Mouse (Mus musculus) right cerebral cortex, postnatal 25 days (tissue): Measurements from ENCODE around the gene Stradb.
"Not testable (repeated sequence)": the region's sequence is repeated elsewhere in the genome, so short reads cannot be mapped to it uniquely, and the experiment has no call there.

Source experiments
- DNase-seq: peaks from one replicate; pipeline ENCODE4 v3.0.0; 2022

Stradb gene

GRCm38 (mm10) chr1:58973366-58974221, at the start of gene Stradb, which contains the start of gene Trak2:
TSS of gene Stradb (plus strand) at chr1:58973522.
TSS of gene Trak2 (minus strand) at chr1:58973430.
- DNase-seq: peak; percentile 95

- no peak for DNase-seq
Observed at GRCm38 (mm10) chr1:58926664-58927063, 46.7 kb upstream of the Stradb start.

DNA sequence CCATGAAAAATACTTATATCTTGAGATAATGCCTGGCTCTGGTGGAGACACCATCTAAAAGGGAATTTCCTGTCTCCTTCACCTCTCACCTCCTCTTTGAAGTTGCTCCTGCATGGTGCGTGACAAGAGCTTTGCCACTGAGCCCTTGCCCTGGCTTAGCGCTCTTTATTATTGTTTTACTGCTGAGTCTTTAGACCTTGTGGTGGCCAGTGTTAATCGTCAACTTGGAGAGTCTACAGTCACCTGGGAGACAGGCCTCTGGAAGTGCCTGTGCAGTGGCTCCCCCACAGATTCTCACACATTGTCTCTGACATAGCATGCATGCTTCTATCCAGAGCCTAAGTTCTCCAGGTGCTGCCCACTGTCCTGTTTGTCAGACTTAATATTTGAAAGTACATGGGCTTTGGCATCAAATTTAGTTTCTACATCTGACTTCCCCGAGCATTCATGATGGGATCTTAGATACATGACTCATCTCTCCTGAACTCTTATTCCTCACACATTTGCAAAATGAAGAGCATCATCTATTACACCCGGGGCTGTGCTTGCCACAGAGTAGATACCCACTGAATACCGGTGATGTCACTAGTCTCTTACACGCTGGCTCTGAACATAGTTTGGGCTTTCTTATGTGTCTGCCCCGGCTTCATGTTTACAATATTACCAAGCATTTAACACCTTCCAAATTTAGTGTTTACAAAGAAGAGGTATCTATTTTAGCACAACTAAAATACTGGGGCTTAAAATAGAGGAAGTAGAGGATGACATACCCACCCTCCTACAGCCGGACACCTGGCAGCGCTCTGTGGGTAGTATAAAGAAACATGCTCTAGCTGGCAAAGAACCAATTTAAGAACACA, 36.3 kb upstream of the Stradb start:
- no peak for DNase-seq

- no peak for DNase-seq
Observed at GRCm38 (mm10) chr1:58937606-58938099, 35.7 kb upstream of the Stradb start.

DNA sequence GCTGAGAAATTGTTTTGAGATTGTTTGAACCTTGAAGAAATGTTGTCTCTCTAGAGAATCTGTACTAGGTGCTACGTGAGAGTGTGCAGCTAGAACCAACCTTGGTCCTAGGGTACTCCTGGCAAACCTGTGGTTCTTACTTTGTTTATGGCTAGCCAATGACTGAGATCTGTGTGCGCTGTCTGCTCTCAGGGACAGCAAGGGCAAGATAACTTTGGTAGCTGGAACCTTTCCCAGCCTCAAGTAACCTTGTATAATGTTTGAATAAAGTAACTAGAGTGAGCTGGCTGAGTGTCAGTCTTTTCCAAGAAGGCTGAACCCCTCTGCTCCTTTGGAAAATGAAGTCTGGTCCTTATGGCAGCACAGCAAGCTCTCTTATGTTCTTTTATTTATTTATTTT, 27.8 kb upstream of the Stradb start:
- DNase-seq: no peak

GRCm38 (mm10) chr1:58945960-58946670, 27.2 kb upstream of the Stradb start:
- no peak for DNase-seq

- no peak for DNase-seq
Observed at GRCm38 (mm10) chr1:58946718-58947117, 26.6 kb upstream of the Stradb start.

- no peak for DNase-seq
Observed at GRCm38 (mm10) chr1:58949561-58950106, 23.7 kb upstream of the Stradb start.

GRCm38 (mm10) chr1:58950899-58951648, 22.2 kb upstream of the Stradb start:
- no peak for DNase-seq

- DNase-seq: no peak
Observed at GRCm38 (mm10) chr1:58951841-58952240, 21.5 kb upstream of the Stradb start.

DNA sequence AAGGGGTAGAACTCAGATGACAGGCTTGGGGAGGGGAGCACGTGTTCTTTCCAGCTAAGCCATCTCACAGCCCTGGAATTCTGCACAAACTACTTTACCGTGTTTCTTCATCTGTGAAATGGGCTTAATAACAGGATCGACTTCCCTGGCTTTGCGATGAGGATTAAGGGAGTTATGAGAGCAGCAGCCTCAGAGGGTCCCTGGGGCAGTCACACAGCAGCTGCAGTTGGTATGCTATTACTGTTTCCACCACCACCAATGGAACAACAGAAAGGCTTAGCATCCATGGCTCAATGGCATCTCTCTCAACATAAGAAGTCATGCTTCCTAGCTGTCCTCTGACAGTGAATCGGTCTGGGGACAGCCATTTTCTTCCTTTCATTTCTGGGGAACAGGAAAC, 20.8 kb upstream of the Stradb start:
- DNase-seq: no peak

DNA sequence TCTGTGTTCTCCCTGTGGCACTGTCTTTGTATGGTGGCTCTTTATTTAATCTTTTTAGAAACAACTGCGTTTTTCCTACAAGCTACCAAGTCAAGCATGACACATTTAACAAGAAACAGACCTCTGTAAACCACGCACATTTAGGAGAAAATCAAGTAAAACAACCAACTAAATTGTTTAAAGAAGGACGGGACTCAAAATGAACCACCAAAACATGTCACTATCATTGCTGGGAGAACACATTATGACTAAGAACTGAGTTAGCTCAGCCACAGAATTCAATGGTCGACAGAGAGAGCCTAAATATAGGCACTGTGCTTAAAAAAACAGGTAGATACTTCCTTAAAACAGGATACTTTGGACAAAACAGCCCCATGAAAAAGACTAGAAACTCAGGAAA, 20.3 kb upstream of the Stradb start:
- no peak for DNase-seq

- no peak for DNase-seq
Observed at GRCm38 (mm10) chr1:58953686-58954434, 19.5 kb upstream of the Stradb start.

DNA sequence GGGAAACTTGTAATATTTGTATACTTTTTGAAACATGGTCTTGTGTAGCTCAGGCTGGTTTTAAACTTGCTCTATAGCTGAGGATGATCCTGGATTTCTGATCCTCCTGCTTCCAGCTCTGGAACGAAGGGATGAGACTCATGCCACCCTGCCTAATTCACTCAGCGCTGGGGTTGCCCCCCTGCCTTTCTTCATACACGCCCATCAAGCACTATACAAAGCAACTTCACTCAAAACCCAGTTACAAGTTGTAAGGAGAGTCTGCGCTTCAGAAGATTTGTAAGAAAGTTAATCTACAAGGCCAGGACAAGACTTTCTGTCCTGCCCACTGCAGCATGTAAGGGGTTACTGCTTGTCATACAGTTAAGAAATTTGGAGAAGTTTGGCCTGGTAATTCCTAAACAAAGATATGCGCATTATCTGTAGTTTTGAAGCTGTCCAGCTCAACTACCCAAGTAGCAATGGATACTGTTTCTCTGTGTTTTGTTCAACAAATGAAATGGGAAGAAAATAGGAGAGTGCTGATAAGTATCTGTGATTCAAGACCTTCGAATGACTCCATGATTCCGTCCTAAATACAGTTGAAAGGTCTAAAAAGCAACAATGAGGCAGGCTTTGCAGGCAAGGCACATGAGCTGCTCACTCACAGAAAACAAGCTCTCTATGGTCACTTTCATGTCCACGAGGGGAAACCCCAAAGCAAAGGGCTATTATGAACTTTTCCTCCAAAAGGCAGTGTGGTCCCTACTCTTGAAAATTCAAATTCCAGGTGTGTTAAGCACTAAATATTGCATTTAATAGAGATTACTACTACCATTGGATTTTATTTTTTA, 18.5 kb upstream of the Stradb start:
- DNase-seq: no peak

DNA sequence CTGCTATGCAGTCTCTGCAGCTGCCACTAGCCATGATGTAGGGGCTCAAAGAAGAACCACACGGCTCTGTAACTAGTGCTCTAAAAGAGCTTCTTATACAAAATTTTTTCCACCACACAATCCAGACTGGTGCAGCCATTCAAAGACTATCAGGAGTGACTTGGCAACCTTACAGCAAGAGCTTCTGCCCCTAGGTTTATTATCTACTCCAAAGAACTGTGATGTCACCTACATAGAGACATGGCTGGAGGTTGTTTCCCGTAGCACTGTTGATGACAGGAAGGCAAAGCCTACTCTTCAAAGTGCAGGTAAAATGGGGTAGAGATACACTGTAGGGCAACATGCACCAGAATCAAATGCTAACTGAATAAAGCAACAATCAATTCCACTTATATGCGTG, 17.6 kb upstream of the Stradb start:
- DNase-seq: no peak

DNA sequence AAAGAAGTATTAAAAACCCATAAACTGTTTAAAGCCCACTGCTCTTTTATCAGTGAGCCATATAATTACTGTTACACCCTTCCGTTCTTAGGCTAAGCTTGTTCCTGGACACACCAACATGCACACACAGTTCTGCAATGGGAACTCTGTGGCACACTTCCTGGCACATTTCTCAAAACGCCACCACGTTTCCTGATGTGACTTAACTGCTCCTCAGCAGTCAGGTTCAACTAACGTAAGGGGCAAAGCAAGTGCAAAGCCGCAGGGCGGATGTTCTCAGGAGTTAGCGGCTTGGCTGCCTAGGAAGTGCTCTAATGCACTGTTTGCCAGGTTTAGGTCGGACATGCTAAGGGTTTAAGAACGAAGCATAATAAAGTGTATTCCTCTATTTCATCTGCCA, 17.1 kb upstream of the Stradb start:
- DNase-seq: no peak

- no peak for DNase-seq
Observed at GRCm38 (mm10) chr1:58957931-58958330, 15.4 kb upstream of the Stradb start.

GRCm38 (mm10) chr1:58958789-58959526, 14.4 kb upstream of the Stradb start:
- not testable (repeated sequence) for DNase-seq

- DNase-seq: no peak
Observed at GRCm38 (mm10) chr1:58959682-58960081, 13.6 kb upstream of the Stradb start.
